Mouse (Mus musculus) thymus, postnatal 0 days (tissue): ENCODE results near the gene Khdc1b. TPM values are rescaled to one million over a fixed set of nuclear protein-coding genes. Genes with fewer than 3 reads are reported as not detected.
"Not testable (repeated sequence)": the region's sequence is repeated elsewhere in the genome, so short reads cannot be mapped to it uniquely, and the experiment has no call there.

Experiments
- DNase-seq: peaks from one replicate; pipeline ENCODE4 v3.0.0-alpha.2; 2015; ENCODE audit warnings: low spot score
- polyA plus RNA-seq: library from polyadenylated mRNA; unstranded; fragments of >200 nt; fragmentation: Nextera tagmentation; extraction: Ambion mirVana; gene quantifications from 2 replicates; pipeline ENCODE4 v1.2.1, GENCODE M21; 2015

Gene Khdc1b
- polyA plus RNA-seq: 0.16 and 0.18 TPM in 2 replicates

DNA sequence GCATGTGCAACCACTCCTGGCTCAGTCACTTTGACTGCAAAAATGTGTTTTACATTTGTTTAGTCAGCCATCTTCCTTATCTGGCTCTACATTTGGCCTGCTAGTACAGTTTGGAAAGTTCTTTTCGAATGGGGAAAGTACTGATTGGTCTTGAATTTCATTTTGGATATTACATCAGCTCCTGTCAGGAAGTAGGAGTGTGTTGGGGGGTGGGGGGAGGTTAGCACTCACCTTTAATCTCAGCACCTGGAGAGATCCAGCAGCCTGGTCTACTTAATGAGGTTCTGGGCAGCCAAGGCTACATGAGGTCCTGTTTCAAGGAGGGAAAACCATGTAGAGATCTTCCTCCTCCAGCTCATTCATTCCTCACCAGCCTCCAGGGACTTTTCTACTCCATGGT lies at the start of gene Khdc1b:
Gene Khdc1b, plus strand, starts transcription at position 301 of the 400 bp plus-strand sequence.
- DNase-seq: no peak

DNA sequence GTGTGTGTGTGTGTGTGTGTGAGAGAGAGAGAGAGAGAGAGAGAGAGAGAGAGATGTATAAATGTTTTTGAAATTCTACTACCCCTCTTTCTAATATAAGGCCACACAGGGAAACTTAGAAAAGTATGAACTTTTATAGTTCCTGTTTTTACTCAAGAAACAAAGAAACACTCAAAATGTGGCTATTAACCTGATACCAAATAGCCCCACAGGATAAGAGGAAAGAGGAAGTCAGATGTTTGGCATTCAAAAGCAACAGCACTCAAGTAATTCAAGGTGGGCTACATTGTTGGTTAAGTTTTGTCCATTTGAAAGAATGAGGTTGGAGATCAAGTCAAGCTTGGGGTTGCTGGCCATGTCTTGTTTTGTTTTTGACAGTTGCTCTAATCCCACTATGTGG lies 47.5 kb upstream of the Khdc1b start:
- no peak for DNase-seq

GRCm38 (mm10) chr1:21340745-21341144 lies 42.6 kb upstream of the Khdc1b start:
- no peak for DNase-seq

DNA sequence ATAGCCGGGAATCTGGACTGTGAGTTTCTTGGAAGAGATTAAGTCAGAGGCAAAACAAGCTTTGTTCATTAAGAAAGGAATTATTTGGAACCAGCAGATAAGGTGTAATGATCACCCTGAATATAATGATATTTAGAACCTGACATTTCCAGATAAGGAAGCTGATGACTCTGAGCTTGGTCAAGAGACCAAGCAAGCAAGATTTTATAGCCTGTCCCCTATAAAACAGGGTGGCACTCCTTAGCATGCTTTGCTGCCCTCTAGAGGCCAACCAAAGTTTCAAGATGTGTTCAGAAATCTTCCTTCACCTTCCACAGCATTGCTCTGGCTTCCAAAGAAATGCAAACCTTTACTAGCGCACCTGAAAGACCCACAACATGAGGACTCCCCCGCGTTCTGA lies 39.1 kb upstream of the Khdc1b start:
- peak; percentile 65 for DNase-seq

- not testable (repeated sequence) for DNase-seq
Measured at GRCm38 (mm10) chr1:21344752-21345151, 38.6 kb upstream of the Khdc1b start.

- DNase-seq: no peak
Measured at GRCm38 (mm10) chr1:21349341-21349740, 34.0 kb upstream of the Khdc1b start, which contains the start of gene Khdc1a. Khdc1a (plus strand) TSS chr1:21349641.

- DNase-seq: not testable (repeated sequence)
Measured at GRCm38 (mm10) chr1:21368031-21368430, 15.3 kb upstream of the Khdc1b start, which contains the start of gene Khdc1c. Khdc1c (plus strand) TSS chr1:21368331.

DNA sequence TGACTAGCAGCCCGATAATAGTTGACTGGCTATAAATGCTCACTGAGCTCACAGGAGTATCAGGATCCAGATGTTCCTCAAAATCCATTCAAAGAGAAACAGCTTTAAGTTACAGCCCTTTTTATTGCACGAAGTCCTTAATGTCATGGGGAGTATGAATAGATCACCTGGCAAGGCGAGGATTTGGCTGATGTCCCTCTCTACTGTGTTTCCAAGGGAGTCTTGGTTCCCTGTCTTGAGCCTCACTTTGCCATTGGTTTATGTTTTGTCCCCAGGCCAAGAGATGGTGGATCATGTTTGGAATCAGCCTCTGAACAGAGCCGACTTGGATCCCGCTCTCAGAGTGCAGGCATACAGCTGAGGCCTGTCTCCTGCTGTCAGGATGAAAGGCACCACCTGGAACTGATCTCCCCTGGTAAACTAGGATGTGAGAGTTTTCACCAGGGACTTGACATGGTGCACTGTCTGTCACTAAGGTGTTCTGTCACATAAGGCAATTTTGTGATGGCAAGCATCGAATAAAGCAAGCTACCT lies 7.8 kb downstream of the Khdc1b start:
- DNase-seq: no peak

GRCm38 (mm10) chr1:21402804-21403203 lies 19.4 kb downstream of the Khdc1b start:
- no peak for DNase-seq

DNA sequence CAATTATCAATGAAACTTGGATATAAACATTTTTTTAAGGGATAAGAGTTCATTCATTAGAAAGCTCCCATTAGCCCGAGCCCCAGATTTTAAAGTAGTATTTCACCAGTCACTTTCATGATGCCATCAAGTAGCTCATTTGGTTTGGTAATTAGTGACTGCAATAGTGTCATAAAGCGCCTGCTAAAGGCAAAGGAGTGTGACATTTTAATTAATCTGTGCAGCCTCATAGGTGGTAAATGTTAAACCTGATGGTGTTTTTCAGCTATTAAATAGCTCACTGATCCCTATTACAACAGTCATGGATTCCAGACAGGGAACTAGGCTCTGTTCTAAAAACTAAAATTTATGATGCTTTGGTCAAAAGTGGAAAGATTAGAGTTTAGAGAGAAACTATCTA lies 23.9 kb downstream of the Khdc1b start:
- DNase-seq: no peak

DNA sequence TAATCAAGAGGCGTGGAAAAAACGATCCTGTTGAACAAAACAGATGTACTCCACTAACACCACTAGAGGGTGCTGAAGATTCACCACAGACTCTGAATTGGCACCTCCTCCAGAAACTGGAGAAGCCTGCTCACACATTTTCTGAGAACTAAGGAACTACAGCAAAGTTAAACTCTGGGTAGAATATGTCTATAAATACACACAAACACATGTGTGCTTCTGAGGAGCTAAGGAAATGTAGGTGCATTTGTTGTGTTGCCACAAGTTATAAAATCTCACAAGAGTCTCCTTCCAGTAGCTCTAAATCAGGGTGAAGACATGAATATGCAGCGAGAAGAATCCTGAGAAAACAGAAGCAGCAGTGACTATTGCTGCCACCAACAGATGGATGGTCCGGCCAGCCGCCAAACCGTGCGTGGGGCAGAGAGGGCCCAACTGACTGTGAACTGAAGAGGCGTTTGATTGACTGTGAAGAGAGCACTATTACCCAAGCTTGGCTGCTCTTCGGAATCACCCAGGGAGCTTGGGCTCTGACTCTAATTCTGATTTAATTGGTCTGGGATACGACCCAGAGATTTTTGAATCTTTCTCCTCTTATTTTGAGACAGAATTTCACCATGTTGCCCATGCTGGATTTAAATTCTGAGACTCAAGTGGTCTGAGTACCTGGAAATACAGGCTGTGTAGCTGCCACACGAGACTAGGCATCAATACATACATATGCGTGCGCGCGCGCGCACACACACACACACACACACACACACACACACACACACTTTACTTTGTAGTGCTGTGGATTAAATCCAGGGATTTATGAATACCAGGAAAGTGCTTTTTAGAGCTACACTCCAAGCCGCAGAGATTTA lies 28.2 kb downstream of the Khdc1b start:
- peak; percentile 74 for DNase-seq

GRCm38 (mm10) chr1:21412197-21412555 lies 28.8 kb downstream of the Khdc1b start:
- no peak for DNase-seq

- peak; percentile 11 for DNase-seq
Measured at GRCm38 (mm10) chr1:21419370-21419769, 36.0 kb downstream of the Khdc1b start.

GRCm38 (mm10) chr1:21425654-21426053 lies 42.3 kb downstream of the Khdc1b start:
- no peak for DNase-seq

DNA sequence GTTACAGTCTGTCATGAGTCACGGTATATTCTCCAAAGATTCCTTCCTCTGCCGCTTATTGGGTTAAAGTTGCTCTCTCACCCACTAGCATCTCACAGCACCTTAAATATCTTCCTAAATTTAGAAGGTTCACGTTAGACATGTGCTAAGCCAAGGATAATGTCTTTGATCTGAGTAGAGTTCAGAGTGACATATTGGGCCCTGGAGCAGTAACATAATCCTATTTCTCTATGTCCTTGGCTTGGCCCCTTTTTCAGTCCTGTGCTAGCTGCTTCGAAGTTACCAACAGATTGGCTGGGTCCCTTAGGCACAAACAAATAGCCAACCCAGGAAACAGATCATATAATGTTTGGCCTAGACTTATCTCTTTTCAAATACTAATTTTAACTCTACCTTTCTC lies 44.7 kb downstream of the Khdc1b start:
- DNase-seq: no peak

DNA sequence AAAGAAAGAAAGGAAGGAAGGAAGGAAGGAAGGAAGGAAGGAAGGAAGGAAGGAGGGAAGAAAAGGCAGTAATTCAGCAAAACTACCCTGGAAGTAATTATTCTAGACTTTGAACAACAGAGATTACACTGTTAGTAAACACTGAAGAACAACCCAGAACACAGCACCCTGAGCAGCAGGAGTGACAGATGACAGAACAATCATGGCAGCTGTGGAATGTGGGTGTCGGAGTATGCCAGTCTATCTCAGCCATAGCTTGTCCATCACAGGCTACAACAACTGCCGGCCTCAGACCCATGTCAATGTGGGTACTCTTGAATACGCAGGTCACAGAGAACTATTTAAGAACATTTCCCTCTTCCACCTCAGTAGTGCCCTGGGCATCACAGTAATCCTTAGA lies 48.3 kb downstream of the Khdc1b start:
- DNase-seq: no peak

- no peak for DNase-seq
Measured at GRCm38 (mm10) chr1:21434853-21435252, 51.5 kb downstream of the Khdc1b start.

Other genes with a start within 250 kb of the Khdc1b start
- 5.4 and 6.9 TPM in 2 replicates for gene Tmem14a, start 165.0 kb upstream of the Khdc1b start, polyA plus RNA-seq
- gene Gsta3, start 143.0 kb upstream of the Khdc1b start, polyA plus RNA-seq: 0.41 and 0.60 TPM in 2 replicates
- 1.2 and 1.7 TPM in 2 replicates for gene Khdc1a, start 33.9 kb upstream of the Khdc1b start, polyA plus RNA-seq
- gene Khdc1c, start 15.2 kb upstream of the Khdc1b start, polyA plus RNA-seq: not detected in 2 replicates